Mouse (Mus musculus): Measurements from ENCODE around the gene Apoc2. TPM values are rescaled to one million over a fixed set of nuclear protein-coding genes. Genes with fewer than 3 reads are reported as not detected.
A peak's percentile ranks its signal among the peaks of the same experiment; 100 is the strongest.

The Apoc2 gene
- polyA plus RNA-seq, 1 experiment from 2014 or later, result 1.8 TPM

DNA sequence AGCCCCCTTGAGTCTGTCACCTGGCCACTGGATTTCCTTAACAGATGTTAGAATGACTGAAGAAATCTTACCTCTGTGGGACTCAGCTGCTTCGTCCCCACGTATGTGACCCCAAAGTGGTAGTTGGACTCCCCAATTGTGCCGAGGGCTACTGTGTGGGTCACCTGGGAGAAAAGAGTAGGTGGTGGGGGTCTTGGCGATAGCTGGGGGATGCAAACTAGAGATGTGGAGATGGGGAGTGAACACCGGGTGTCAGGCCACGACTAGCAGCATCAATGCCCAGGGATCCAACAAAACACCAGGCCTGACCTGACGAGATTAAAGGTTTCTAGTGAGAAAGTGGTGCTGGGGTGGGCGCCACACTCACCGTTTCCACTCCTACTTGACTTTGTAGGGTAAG lies 35.9 kb upstream of the Apoc2 start:
- H3K27ac ChIP-seq (replicated peaks), result no peak overlapping the region
- peaks cover 24% of the 10 kb centered on the region for H3K4me1 ChIP-seq
- H3K4me2 ChIP-seq, result no peak overlapping the region
- WGBS, result 94% methylated on average over 9 of the region's 9 CpGs
- ATAC-seq (ENCODE audit: low FRiP score), result no peak
- no peak overlapping the region for H3K9ac ChIP-seq (replicated peaks)
- H3K9me3 ChIP-seq (replicated peaks), result no peaks in the 10 kb centered on the region
- no peaks in the 10 kb centered on the region for H3K27me3 ChIP-seq (replicated peaks)
- H3K36me3 ChIP-seq, result peaks cover 43% of the 10 kb centered on the region
- H3K4me3 ChIP-seq (replicated peaks), result no peak overlapping the region

DNA sequence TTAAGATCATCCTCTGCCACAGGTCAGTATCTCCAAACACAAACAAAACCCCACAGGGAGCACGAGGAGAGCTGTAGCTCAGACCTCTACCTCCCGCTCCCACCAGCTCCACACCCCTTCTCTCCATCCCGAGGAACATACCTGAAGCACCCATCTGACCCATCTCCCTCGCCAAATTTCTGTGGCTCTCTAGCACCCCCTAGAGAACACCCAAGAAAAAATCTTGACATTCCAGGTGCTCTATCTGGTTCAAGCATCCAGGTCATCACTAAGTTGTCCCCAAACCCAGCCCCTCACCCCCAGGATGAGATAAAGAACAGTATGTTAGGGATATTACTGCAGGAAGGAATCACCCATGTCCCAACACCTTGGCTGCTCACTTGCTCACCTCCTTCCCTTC lies 35.5 kb upstream of the Apoc2 start:
- H3K9ac ChIP-seq (replicated peaks), result no peak overlapping the region
- no peak for ATAC-seq (ENCODE audit: low FRiP score)
- WGBS, result 68% methylated on average over 4 of the region's 4 CpGs
- H3K27me3 ChIP-seq (replicated peaks), result no peaks in the 10 kb centered on the region
- H3K4me2 ChIP-seq, result no peak overlapping the region
- peaks cover 46% of the 10 kb centered on the region for H3K36me3 ChIP-seq
- no peaks in the 10 kb centered on the region for H3K9me3 ChIP-seq (replicated peaks)
- H3K27ac ChIP-seq (replicated peaks), result no peak overlapping the region
- H3K4me1 ChIP-seq, result peaks cover 24% of the 10 kb centered on the region
- H3K4me3 ChIP-seq (replicated peaks), result no peak overlapping the region

DNA sequence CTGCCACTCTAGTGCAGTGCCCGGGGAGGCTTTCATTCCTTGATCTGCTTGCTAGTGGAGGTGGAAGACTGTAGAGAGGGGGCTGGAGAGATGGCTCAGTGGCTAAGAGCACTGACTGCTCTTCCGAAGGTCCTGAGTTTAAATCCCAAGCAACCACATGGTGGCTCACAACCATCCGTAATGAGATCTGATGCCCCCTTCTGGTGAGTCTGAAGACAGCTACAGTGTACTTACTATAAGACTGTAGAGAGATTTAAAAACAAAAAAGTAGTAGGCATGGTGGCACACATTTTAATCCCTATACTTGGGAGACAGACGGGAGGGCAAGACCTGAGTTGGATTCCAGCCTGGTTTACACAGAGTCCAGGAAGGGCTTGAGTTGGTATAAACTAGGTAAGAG lies 34.7 kb upstream of the Apoc2 start:
- H3K4me1 ChIP-seq, result peaks cover 24% of the 10 kb centered on the region
- H3K27ac ChIP-seq (replicated peaks), result no peak overlapping the region
- H3K9me3 ChIP-seq (replicated peaks), result no peaks in the 10 kb centered on the region
- ATAC-seq (ENCODE audit: low FRiP score), result no peak
- WGBS, result 77% methylated on average over 4 of the region's 4 CpGs
- H3K4me3 ChIP-seq (replicated peaks), result no peak overlapping the region
- H3K9ac ChIP-seq (replicated peaks), result no peak overlapping the region
- peaks cover 52% of the 10 kb centered on the region for H3K36me3 ChIP-seq
- no peaks in the 10 kb centered on the region for H3K27me3 ChIP-seq (replicated peaks)
- H3K4me2 ChIP-seq, result no peak overlapping the region

DNA sequence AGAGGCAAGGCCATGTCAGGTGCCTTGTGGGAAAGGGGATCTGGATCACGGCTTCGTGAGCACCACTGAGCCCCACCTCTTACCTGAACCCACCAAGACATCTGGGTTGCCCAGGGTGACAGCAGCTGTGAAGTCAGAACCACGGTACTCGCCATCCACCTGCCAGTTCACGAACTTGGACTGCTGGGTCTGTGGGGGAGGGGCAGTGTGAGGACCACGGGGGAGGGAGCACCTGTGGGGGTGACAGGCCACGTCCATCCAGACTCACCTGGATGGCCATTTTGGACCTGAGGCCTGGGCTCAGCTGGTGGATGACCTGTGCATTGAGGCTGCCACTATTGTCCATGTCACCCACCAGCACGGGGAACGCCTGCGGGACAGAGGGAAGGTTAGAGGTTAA lies 32.9 kb upstream of the Apoc2 start:
- Histone ChIP-seq H3K4me1 (peaks cover 16% of the 10 kb centered on the region), H3K27me3 (replicated peaks) (no peaks in the 10 kb centered on the region), H3K4me3 (replicated peaks) (no peak overlapping the region), H3K4me2 (no peak overlapping the region), H3K36me3 (peaks cover 59% of the 10 kb centered on the region), H3K9ac (replicated peaks) (no peak overlapping the region), H3K9me3 (replicated peaks) (no peaks in the 10 kb centered on the region), H3K27ac (replicated peaks) (no peak overlapping the region)
- ATAC-seq (ENCODE audit: low FRiP score), result no peak
- 91% methylated on average over 10 of the region's 10 CpGs for WGBS

DNA sequence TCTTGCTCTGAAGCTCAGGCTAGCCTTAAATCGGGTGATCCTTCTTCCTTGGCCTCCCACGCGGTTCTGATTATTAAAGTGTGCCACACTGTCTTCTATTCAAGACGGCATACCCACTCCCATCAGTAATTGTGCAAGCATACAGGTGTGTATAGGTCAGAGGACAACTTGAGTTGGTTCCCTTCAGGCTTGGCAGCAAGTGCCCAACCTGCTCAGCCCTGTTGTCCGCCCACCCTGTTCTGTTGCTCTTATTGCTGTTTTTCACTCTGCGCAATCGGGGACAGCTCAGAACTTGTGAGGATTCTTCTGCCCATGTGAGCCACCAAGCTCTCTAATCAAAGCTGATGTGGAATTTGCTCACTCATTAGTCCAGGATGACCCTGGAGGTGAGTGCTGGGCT lies 27.5 kb upstream of the Apoc2 start:
- Histone ChIP-seq H3K27me3 (replicated peaks) (no peaks in the 10 kb centered on the region), H3K36me3 (peaks cover 47% of the 10 kb centered on the region), H3K9me3 (replicated peaks) (no peaks in the 10 kb centered on the region), H3K4me1 (0 out of 2 replicates have a peak, but pooled peaks cover 8% of the 10 kb centered on the region), H3K4me3 (replicated peaks) (no peak overlapping the region), H3K9ac (replicated peaks) (no peak overlapping the region), H3K27ac (replicated peaks) (no peak overlapping the region), H3K4me2 (no peak overlapping the region)
- no peak for ATAC-seq (ENCODE audit: low FRiP score)
- WGBS, result 96% methylated on average over 7 of the region's 7 CpGs

DNA sequence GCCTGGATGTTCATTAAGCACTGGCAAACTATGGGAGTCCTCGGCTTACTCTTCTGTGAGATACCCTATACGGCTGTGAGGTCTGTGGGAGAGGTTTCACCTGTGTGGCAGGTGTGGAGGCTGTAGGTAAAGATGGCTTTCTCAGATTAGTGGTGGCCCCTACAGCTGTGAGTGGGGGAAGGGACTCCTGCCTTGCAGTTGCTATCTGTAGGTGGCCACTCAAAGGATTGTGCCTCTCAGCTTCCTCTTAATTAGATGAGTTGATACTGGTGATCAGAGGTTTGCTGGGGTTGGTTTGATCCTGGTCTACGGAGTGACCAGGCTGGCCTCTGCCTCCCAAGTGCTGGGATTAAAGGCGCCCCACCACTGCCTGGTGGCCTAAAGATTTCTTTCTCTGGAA lies 26.7 kb upstream of the Apoc2 start:
- ATAC-seq (ENCODE audit: low FRiP score), result no peak
- H3K9me3 ChIP-seq (replicated peaks), result no peaks in the 10 kb centered on the region
- 96% methylated on average over 4 of the region's 4 CpGs for WGBS

DNA sequence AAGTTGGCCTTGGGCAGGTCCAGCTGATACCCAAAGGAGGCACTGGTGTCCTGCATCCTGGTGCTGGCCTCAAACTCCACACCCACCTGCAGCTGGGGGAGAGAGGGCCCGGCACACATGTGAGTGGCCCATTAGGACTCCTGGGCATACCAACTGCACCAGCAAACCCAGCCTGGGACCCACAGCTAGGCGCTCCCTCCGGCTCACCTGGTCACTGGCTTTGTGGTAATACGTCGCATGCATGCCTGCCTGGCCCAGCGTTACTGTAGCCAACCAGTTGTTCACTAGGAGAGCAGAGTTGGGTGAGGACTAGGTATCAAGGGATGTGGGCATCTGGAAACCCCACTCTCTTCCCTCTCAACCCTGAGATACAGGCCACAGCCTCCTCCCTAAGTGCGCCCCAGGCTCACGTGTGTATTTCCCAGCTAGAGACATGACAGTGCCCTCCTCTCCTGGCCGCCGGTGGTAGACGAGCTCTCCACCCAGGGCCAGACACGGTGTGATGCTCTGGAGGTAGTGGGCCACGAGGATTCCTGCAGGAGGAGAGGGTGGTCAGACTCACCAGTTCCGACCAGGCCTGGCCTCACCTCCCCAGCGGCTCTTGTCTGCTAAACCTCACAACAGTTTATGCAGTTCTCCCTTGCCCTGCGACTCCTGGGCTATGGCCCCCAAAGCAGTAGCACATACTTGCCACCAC lies 25.3 kb upstream of the Apoc2 start:
- Histone ChIP-seq H3K9me3 (replicated peaks) (no peaks in the 10 kb centered on the region), H3K4me1 (peaks cover 25% of the 10 kb centered on the region)

More for the DNA sequence above, 26.7 kb upstream of the Apoc2 start:
- Histone ChIP-seq H3K4me2 (no peak overlapping the region), H3K27ac (replicated peaks) (no peak overlapping the region), H3K4me1 (peaks cover 11% of the 10 kb centered on the region), H3K36me3 (peaks cover 39% of the 10 kb centered on the region), H3K27me3 (replicated peaks) (no peaks in the 10 kb centered on the region), H3K4me3 (replicated peaks) (no peak overlapping the region), H3K9ac (replicated peaks) (no peak overlapping the region)

DNA sequence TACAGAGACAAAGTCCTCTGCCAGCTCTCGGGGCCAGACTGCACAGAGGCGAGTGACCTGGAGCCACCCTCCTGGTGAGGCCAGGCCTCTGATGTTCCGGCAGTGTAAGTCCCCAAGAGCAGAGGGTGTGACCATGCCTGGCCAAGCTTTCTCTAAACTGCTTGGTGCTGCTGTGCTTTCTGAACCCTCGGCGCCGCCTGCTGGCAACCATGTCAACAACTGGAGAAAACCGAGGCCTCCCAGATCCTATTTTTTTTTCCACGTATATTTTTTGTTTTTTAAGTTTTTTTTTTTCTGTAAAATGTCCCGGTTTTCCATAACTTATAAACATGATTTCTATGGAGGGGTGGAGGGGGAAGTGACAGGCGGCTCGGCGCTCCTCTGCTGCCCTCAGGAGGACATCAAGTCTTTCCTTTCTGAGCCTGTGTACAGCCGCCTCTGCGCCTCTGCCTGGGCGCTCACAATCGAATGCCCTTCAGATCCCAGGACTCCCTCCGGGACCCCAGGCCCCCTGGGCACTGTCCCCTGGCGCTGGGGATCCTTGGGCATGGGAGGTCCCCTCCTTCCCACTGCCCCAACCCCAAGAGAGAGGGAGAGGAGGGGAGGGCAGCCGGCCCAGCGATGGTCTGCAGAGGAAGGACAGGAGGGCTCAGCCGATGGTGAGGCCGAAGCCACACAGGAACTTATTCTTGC lies 23.5 kb upstream of the Apoc2 start:
- H3K9ac ChIP-seq (replicated peaks), result no peak overlapping the region
- no peak overlapping the region for H3K4me3 ChIP-seq (replicated peaks)
- H3K4me2 ChIP-seq, result no peak overlapping the region
- peak overlapping the region; percentile 66 for H3K27ac ChIP-seq (replicated peaks)
- H3K4me1 ChIP-seq, result peaks cover 30% of the 10 kb centered on the region
- peaks cover 19% of the 10 kb centered on the region for H3K36me3 ChIP-seq
- no peak for ATAC-seq (ENCODE audit: low FRiP score)
- no peaks in the 10 kb centered on the region for H3K27me3 ChIP-seq (replicated peaks)
- H3K9me3 ChIP-seq (replicated peaks), result no peaks in the 10 kb centered on the region
- WGBS, result 34% methylated on average over 22 of the region's 22 CpGs

More for the DNA sequence above, 25.3 kb upstream of the Apoc2 start:
- H3K4me3 ChIP-seq (replicated peaks), result no peak overlapping the region
- WGBS, result 93% methylated on average over 16 of the region's 16 CpGs
- H3K27ac ChIP-seq (replicated peaks), result no peak overlapping the region
- H3K27me3 ChIP-seq (replicated peaks), result no peaks in the 10 kb centered on the region
- no peak overlapping the region for H3K4me2 ChIP-seq
- H3K36me3 ChIP-seq, result peaks cover 27% of the 10 kb centered on the region
- H3K9ac ChIP-seq (replicated peaks), result no peak overlapping the region
- no peak for ATAC-seq (ENCODE audit: low FRiP score)

DNA sequence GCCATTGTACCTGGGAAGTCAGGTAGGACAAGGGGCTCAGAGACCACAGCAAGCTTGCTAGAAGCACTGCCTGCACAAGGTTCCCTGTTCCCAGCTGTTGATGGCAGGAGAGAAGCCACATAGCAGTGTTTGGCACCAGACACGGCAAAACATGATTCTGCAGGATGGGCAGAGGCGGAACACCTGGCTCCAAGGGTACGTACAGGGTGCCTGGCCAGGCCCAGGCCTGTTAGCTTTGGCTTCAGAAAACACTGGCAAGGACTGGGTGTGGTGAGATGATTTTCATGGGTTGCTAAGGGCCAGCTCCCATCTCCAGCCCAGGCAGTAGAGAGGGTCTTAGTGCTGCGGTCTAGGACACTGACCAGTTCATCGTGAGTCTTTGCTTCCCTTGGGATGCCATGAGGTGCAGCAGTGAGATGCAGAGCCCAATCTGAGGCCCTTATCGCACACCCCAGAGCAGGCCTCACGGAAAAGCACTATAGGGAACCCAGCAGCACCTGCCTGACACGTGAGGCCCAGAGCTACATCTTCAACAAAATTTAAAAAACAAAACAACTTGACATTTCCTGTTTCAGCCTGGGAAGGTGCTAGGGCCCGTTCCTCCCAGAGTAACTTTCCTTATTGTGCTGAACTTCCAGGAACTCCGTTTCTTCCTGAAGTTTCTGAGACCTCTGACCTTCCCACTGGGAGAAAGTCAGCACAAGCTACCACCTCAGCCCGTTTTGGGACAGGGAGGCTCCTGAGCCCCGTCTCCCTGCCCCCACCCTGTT lies 22.7 kb upstream of the Apoc2 start:
- Histone ChIP-seq H3K9ac (replicated peaks) (no peak overlapping the region), H3K27ac (replicated peaks) (peak overlapping the region; percentile 10; the same call in 1 of the 2 replicates), H3K9me3 (replicated peaks) (no peaks in the 10 kb centered on the region), H3K27me3 (replicated peaks) (no peaks in the 10 kb centered on the region), H3K4me3 (replicated peaks) (no peak overlapping the region), H3K4me1 (peaks cover 30% of the 10 kb centered on the region), H3K36me3 (peaks cover 19% of the 10 kb centered on the region), H3K4me2 (no peak overlapping the region)
- WGBS, result 75% methylated on average over 12 of the region's 12 CpGs
- no peak for ATAC-seq (ENCODE audit: low FRiP score)

DNA sequence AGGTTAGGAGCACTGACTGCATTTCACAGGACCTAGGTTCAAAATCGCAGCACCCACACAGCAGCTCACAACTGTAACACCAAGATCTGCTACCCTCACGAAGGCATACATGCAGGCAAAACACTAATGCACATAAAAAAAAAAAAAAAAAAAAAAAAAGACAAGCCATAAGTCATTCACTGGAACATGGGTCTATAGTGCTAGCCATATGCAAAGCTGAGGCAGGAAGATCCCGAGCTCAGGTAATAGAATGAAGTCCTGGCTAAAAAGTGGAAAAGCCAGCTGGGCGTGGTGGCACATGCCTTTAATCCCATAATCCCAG lies 22.0 kb upstream of the Apoc2 start:
- no peak overlapping the region for H3K9ac ChIP-seq (replicated peaks)
- no peaks in the 10 kb centered on the region for H3K27me3 ChIP-seq (replicated peaks)
- no peak overlapping the region for H3K4me3 ChIP-seq (replicated peaks)
- WGBS, result 84% methylated on average over 4 of the region's 4 CpGs
- no peak overlapping the region for H3K4me2 ChIP-seq
- H3K36me3 ChIP-seq, result peaks cover 18% of the 10 kb centered on the region
- H3K27ac ChIP-seq (replicated peaks), result peak overlapping the region; percentile 71; the same call in 1 of the 2 replicates
- no peak for ATAC-seq (ENCODE audit: low FRiP score)
- H3K4me1 ChIP-seq, result peaks cover 30% of the 10 kb centered on the region
- H3K9me3 ChIP-seq (replicated peaks), result no peaks in the 10 kb centered on the region

DNA sequence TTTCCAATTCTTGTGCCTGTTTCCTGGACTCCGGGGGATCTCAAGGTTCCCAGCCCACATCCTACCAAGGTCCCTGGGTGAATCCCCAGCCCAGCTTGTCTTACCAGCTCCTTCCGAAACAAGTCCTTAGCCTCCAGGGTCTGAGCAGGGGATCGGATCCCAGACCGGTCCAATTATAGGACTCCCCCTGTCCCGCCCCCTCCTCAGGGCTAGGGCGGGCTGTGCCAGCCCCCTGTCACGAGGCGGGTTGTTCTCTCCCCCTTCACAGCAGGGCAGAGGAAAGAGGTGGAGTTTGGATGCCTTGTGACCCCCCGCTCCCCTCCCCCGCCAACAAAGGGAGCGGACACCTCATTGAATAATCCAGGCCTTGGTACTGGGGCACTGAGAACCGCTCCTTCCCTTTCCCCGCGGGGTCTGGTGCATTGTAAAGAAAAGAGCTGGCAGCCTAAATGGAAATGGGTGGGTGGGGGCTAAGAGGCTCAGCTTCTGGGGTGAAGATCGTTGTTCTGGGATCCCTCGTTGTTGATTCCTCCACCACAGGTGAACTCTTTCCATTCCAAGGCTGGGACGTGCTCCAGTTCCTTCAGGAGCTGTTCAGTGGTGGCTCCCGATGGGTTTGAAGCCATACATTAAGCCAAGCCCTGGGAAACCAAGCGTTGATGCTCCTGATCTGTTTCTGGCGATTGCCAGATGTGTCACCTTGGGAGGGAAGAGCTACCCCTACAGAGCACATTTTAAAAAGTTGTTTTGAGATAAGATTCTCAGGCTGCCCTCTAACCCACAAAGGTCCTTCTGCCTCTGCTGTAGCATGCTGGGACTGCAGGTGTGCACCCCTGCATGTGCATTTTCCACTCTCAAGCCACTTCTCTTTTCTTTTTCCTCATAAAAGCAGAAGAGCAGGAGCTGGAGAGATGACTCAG lies 21.4 kb upstream of the Apoc2 start, which contains the start of gene Apoe:
Gene Apoe (minus strand): TSS at position 282 of the 920 bp plus-strand sequence.
- peak within 1 kb of the TSS; percentile 38 for H3K9ac ChIP-seq (replicated peaks)
- no peaks in the 10 kb centered on the region for H3K9me3 ChIP-seq (replicated peaks)
- H3K36me3 ChIP-seq, result peaks cover 14% of the 10 kb centered on the region; the same call in 1 of the 2 replicates
- under 1% methylated on average over 20 of the region's 20 CpGs for WGBS
- H3K4me1 ChIP-seq, result peaks cover 30% of the 10 kb centered on the region
- no peaks in the 10 kb centered on the region for H3K27me3 ChIP-seq (replicated peaks)
- H3K4me3 ChIP-seq (replicated peaks), result peak within 1 kb of the TSS; percentile 29
- peak; percentile 62 for ATAC-seq (ENCODE audit: low FRiP score)
- peak within 1 kb of the TSS; percentile 60 for H3K4me2 ChIP-seq
- H3K27ac ChIP-seq (replicated peaks), result peak within 1 kb of the TSS; percentile 71

Data from neural tube, embryonic 15.5 days (tissue).